Mouse (Mus musculus): ENCODE measurements around the gene C3.

GRCm38 (mm10) chr17:57211501-57211900 lies 16.4 kb downstream of the C3 start:
- no peak for TF ChIP-seq GATA1 (IDR thresholded peaks at IDR 0.05; ENCODE audit: borderline replicate concordance, low read length)
- no peak for TF ChIP-seq FLI1 (IDR thresholded peaks at IDR 0.05; ENCODE audit: low read length)

All from megakaryocyte, embryonic 14.5 days (primary cell).